Mouse (Mus musculus) thymus, adult 18-20 months (tissue): ENCODE measurements at regions not wholly inside any gene's neighbourhood (a gene's known extent, or its start where the extent isn't known, plus 50 kb on each side); places are given as distances from the start of the nearest gene placed in this dataset.

Source experiments
- DNase-seq, 2 experiments: peaks; one replicate each; pipeline ENCODE4 v3.0.0; 2022; ENCODE audit warnings: mixed read lengths in 2 of 2

DNA sequence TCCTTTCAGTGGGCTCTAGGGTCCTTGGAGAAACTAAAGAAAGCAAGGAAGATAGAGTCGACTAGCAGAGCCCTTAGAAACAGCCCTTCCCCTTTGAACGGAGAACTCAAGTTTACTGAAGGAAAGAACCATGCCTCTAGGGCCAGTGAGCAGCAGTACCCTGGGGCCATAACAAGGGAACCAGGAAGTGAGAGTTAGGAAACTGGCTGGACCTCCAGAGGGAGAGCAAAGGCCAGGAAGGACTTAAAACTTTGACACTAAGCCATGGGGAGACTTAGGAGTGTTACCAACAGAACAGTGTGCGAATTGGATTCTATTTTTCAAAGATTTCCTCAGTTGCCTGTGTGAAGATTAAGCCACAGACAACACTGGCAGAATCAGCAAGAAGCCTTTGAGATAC lies 82.6 kb upstream of the Fn1 start:
- no peak for DNase-seq

DNA sequence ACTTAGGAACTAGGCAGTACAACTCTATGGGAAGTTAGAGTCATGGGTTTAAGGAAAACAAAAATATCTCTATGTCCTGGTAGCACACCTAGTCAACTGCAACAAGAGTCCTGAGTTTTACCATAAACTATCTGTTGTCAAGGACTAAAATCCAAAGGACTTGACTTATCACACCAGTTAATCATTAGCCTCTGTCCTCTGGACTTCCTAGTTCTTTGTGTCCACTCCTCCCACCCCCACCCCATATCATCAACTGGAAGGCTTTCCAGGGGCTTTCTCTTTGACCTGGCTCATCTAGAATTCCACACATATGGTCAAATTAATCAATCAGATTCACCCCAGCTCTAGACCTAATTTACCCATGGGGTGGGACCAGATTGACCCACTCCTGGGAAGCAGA lies 78.6 kb upstream of the Fn1 start:
- DNase-seq, result no peak

- DNase-seq, result no peak
Observed at GRCm38 (mm10) chr1:71731011-71731410, 78.0 kb upstream of the Fn1 start.

DNA sequence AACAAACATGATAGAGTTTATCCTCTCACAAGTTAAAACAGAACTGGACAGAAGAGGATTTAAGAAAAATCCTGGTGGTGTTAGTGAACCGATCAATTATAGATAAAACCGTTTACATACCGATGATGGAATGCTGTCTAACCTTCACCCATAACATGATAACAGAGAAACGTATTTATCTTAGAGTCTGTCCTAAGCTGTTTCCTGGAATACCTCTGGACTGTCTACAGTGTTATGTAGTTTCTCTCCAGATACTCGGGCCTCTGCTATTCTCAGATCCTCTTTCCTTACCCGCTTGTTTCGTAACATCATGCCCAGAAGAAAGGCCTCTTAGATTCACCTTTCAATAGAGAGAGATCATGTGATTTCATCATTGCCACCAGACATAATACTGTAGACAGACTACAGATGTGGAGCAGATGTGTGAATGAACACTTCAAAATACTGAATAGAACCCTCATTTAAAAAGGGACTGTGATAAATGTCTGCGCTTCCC lies 75.9 kb upstream of the Fn1 start:
- no peak for DNase-seq

DNA sequence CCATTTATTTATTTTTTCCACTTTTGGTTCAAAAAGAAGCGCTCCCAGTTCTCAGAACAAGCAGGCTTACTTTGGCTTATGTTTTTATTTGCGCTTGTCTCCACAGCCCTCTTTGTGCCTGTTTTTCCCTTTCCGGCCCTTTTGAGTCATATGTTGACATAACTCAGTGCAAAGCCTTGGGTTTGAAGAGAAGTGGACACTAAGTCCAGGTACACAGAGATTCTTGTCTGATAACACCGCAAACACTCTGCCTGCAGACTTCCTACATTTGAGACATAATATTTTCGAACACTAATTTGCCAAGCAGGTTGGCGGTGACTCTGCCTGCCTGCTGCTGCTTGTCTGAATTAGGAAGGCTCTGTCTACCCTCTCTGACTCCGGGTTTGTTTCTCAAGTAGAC lies 70.8 kb upstream of the Fn1 start:
- DNase-seq, result no peak

GRCm38 (mm10) chr1:71723039-71723397 lies 70.0 kb upstream of the Fn1 start:
- no peak for DNase-seq

DNA sequence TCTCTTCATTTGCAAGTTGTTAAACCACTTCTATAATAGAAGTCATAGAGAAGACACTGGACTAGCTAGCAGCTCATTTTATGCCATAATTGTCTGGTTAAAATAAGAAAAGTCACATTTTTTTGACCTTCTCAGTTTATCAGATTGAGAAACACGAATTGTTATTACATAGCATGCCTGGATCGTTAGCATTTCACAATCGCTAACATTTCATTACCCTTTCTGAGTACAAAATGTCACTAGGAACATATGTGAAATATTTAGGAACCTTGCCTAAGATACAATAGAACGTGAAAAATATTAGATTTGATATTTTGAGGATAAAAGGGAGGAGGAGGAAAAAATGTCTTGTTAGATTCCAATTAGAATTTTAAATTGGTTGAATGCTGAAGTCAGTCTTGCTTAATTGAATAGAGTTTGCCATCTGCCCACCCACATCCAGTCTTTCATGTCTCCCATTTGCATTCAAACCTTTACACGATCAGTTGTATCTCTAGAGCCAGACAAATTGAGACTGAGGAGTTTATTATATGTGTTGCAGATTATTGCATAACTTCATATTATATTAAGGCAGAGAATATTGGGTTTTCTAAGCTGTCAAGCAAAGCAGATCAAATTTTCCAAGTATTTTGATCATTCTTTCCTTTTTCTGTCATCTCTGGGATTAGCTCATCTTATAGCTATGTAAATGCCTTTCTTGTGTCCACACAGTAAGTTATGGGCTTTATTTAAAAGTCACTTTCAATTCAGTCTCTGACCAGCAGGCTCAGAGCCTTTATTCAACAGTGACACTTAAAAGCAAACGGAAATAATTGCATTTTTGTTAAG lies 69.4 kb upstream of the Fn1 start:
- no peak for DNase-seq
